Comparison of ENCODE assay signal across 24 mouse cellular contexts in the genomic region with DNA sequence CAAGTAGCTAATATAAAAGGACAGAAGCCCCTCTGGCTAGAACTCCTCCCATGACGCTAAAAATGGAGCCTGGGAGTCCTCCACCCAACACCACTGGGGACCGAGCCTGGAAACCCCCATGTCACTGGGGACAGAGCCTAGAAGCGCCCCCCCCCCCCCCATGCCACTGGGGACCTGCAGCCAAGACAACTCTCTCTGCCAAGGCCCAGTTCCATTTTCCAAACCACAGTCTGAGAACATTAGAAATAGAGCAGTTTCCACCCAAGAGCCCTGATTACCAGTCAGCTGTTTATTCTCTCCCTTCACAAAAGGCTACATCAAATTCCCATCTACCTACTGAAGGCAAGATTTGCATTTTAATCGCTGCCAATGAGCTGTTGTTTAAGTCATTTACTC. TPM values are rescaled to one million over a fixed set of nuclear protein-coding genes. Genes with fewer than 3 reads are reported as not detected.
DNase-seq lines count a peak whose midpoint lies in the region; ATAC-seq and TF ChIP-seq lines count a peak whose summit lies in the region.
"Had no signal": no experiment of that assay in that cellular context is flagged by ENCODE, and none has a peak within 500 bp of the region (broad histone marks: within the 10 kb centered on the region; RNA-seq: fewer than 3 reads in every experiment).

No protein-coding gene starts in this region.

- no peaks in the 10 kb centered on the region for H3K79me2 ChIP-seq in CH12.LX (replicated peaks; ENCODE audit: control insufficient read depth, extremely low read depth, insufficient read depth, poor library complexity, severe bottlenecking)

- TF ChIP-seq CTCF in CH12.LX (conservative IDR thresholded peaks at IDR 0.05 in 1 of 2, IDR thresholded peaks at IDR 0.05 in 1 of 2; ENCODE audit: low read depth in 2 of 2, low read length in 2 of 2), result no peak

- no peaks in the 10 kb centered on the region for H3K27me3 ChIP-seq in heart, embryonic 12.5 days (replicated peaks)
- no peaks in the 10 kb centered on the region for H3K27me3 ChIP-seq in hindbrain, embryonic 13.5 days
- H3K27me3 ChIP-seq in hindbrain, embryonic 14.5 days (ENCODE audit: control insufficient read depth, insufficient read depth, low read length), result no peaks in the 10 kb centered on the region
- H3K27me3 ChIP-seq in CH12.LX (replicated peaks), result no peaks in the 10 kb centered on the region
- H3K27me3 ChIP-seq: embryonic facial prominence, embryonic 13.5 days; embryonic facial prominence, embryonic 15.5 days; forebrain, embryonic 12.5 days had no signal

- H3K4me2 ChIP-seq in heart, embryonic 12.5 days, result peak overlapping the region; percentile 13; the same call in 1 of the 2 replicates
- no peak overlapping the region for H3K4me2 ChIP-seq in hindbrain, embryonic 13.5 days
- H3K4me2 ChIP-seq in hindbrain, embryonic 14.5 days (replicated peaks), result no peak overlapping the region
- H3K4me2 ChIP-seq in CH12.LX (ENCODE audit: insufficient read depth, low read depth, poor library complexity, severe bottlenecking), result peak overlapping the region; percentile 68
- H3K4me2 ChIP-seq: embryonic facial prominence, embryonic 13.5 days; embryonic facial prominence, embryonic 15.5 days; forebrain, embryonic 12.5 days had no signal

- dilution Hi-C loops in CH12.LX (cut with MboI; ENCODE audit: extremely low pct_ligation_motif_present, extremely low pct_unique_long_range_greater_than_20kb, low sequenced_read_pairs), result no loop called here

- H3K4me1 ChIP-seq in heart, embryonic 12.5 days (replicated peaks), result peaks cover 23% of the 10 kb centered on the region
- H3K4me1 ChIP-seq in hindbrain, embryonic 13.5 days (replicated peaks), result peaks cover 23% of the 10 kb centered on the region
- peaks cover 13% of the 10 kb centered on the region; the same call in 1 of the 2 replicates for H3K4me1 ChIP-seq in hindbrain, embryonic 14.5 days (replicated peaks; ENCODE audit: control insufficient read depth, insufficient read depth, low read length)
- H3K4me1 ChIP-seq in CH12.LX (ENCODE audit: control insufficient read depth in 1 of 2, insufficient read depth in 2 of 2), result peaks cover 42 to 77% of the 10 kb centered on the region in 2 experiments
- H3K4me1 ChIP-seq: embryonic facial prominence, embryonic 15.5 days had no signal

- no peak; the same call in 1 of the 2 replicates for TF ChIP-seq RAD21 in CH12.LX (IDR thresholded peaks at IDR 0.05; ENCODE audit: low read depth, low read length)

- H3K9me3 ChIP-seq in heart, embryonic 12.5 days (replicated peaks), result no peaks in the 10 kb centered on the region
- H3K9me3 ChIP-seq in hindbrain, embryonic 13.5 days, result no peaks in the 10 kb centered on the region
- H3K9me3 ChIP-seq in hindbrain, embryonic 14.5 days (ENCODE audit: control insufficient read depth, low read length), result no peaks in the 10 kb centered on the region
- H3K9me3 ChIP-seq in CH12.LX (replicated peaks; ENCODE audit: low read length), result no peaks in the 10 kb centered on the region
- H3K9me3 ChIP-seq: embryonic facial prominence, embryonic 13.5 days; embryonic facial prominence, embryonic 15.5 days; forebrain, embryonic 10.5 days; forebrain, embryonic 12.5 days had no signal

- no peak for TF ChIP-seq POLR2A in CH12.LX (IDR thresholded peaks at IDR 0.05; ENCODE audit: low read depth, low read length)

- TF ChIP-seq EP300 in CH12.LX (IDR thresholded peaks at IDR 0.05; ENCODE audit: low read length), result peak; percentile 67

- ATAC-seq in heart, embryonic 12.5 days (ENCODE audit: insufficient number of reproducible peaks, low FRiP score), result no peak
- no peak for ATAC-seq in hindbrain, embryonic 13.5 days (ENCODE audit: low FRiP score)
- ATAC-seq in hindbrain, embryonic 14.5 days (ENCODE audit: low FRiP score), result no peak
- ATAC-seq: CD4-positive, CD25-positive, alpha-beta regulatory T cell, adult 4 months; forebrain, embryonic 14.5 days; forebrain, embryonic 16.5 days had no signal

- no peak overlapping the region for H3K4me3 ChIP-seq in heart, embryonic 12.5 days
- H3K4me3 ChIP-seq in hindbrain, embryonic 13.5 days, result no peak overlapping the region
- no peak overlapping the region for H3K4me3 ChIP-seq in hindbrain, embryonic 14.5 days (replicated peaks; ENCODE audit: low read length)
- no peak overlapping the region for H3K4me3 ChIP-seq in CH12.LX (replicated peaks in 1 of 3; ENCODE audit: low read depth in 2 of 3, low read length in 2 of 3, poor library complexity in 1 of 3)
- H3K4me3 ChIP-seq: embryonic facial prominence, embryonic 13.5 days; embryonic facial prominence, embryonic 15.5 days; erythroblast, embryonic 14.5 days; forebrain, embryonic 10.5 days; forebrain, embryonic 12.5 days had no signal

- no peak overlapping the region for H3K27ac ChIP-seq in heart, embryonic 12.5 days (ENCODE audit: poor library complexity, severe bottlenecking)
- H3K27ac ChIP-seq in hindbrain, embryonic 13.5 days, result peak overlapping the region; percentile 52; the same call in 1 of the 2 replicates
- H3K27ac ChIP-seq in hindbrain, embryonic 14.5 days, result no peak overlapping the region
- H3K27ac ChIP-seq in CH12.LX (ENCODE audit: insufficient read depth, low read depth), result no peak overlapping the region
- H3K27ac ChIP-seq: embryonic facial prominence, embryonic 13.5 days; embryonic facial prominence, embryonic 15.5 days; forebrain, embryonic 10.5 days; forebrain, embryonic 12.5 days had no signal

- H3K9ac ChIP-seq in heart, embryonic 12.5 days, result no peak overlapping the region
- H3K9ac ChIP-seq in hindbrain, embryonic 13.5 days, result no peak overlapping the region
- no peak overlapping the region for H3K9ac ChIP-seq in hindbrain, embryonic 14.5 days
- no peak overlapping the region for H3K9ac ChIP-seq in CH12.LX (ENCODE audit: insufficient read depth, low read depth)
- H3K9ac ChIP-seq: embryonic facial prominence, embryonic 13.5 days; embryonic facial prominence, embryonic 15.5 days; forebrain, embryonic 12.5 days had no signal

- 0 out of 2 replicates have a peak, but pooled peaks cover 2% of the 10 kb centered on the region for H3K36me3 ChIP-seq in heart, embryonic 12.5 days
- H3K36me3 ChIP-seq in hindbrain, embryonic 13.5 days, result no peaks in the 10 kb centered on the region
- no peaks in the 10 kb centered on the region for H3K36me3 ChIP-seq in hindbrain, embryonic 14.5 days (replicated peaks; ENCODE audit: control insufficient read depth, insufficient read depth)
- H3K36me3 ChIP-seq in CH12.LX (replicated peaks in 1 of 2; ENCODE audit: control insufficient read depth in 1 of 2, insufficient read depth in 1 of 2, low read length in 1 of 2), result no peaks in the 10 kb centered on the region
- H3K36me3 ChIP-seq: embryonic facial prominence, embryonic 13.5 days; embryonic facial prominence, embryonic 15.5 days; forebrain, embryonic 10.5 days; forebrain, embryonic 12.5 days had no signal

- DNase-seq in heart, adult 9 months (ENCODE audit: low spot score in 2 of 2), result no peak
- DNase-seq in hindbrain, embryonic 14.5 days (ENCODE audit: low spot score), result no peak
- peak; percentile 82 for DNase-seq in CH12.LX (ENCODE audit: extremely low read depth)
- no peak for DNase-seq in left cerebral cortex, adult 8-10 months (ENCODE audit: low spot score in 2 of 2)
- DNase-seq: adrenal gland, adult 2 months; adrenal gland, postnatal 10 days; adrenal gland, postnatal 25 days; cerebellum, adult 11 months; cerebellum, adult 18-20 months; cerebellum, adult 8-10 months; cerebellum, adult 9-11 months; cerebellum, postnatal 14 days; cerebellum, postnatal 36 days; embryo, embryonic 11 days had no signal

- in situ Hi-C loops in CH12.LX (cut with MboI; ENCODE audit: low pct_ligation_motif_present, low pct_unique_long_range_greater_than_20kb, low sequenced_read_pairs), result loop anchor here (25.0 kb wide), 1 partner anchor 362 kb away; no protein-coding TSS in a partner anchor

- WGBS in heart, embryonic 12.5 days, result 56% methylated on average over 4 of the region's 4 CpGs
- 68% methylated on average over 4 of the region's 4 CpGs for WGBS in hindbrain, embryonic 13.5 days
- WGBS in hindbrain, embryonic 14.5 days, result 63% methylated on average over 3 of the region's 4 CpGs

TF ChIP-seq in CH12.LX, 34 proteins besides CTCF, POLR2A, EP300 and RAD21 (continues in another document):
- peak; percentile 64 for TF ChIP-seq BHLHE40 (IDR thresholded peaks at IDR 0.05; ENCODE audit: low read depth, low read length)
- no peak for TF ChIP-seq GABPA (IDR thresholded peaks at IDR 0.05; ENCODE audit: insufficient replicate concordance, low read depth, low read length)
- no peak for TF ChIP-seq RCOR1 (conservative IDR thresholded peaks at IDR 0.05; ENCODE audit: low read depth, low read length)
- no peak for TF ChIP-seq ZMIZ1 (IDR thresholded peaks at IDR 0.05; ENCODE audit: low read depth, low read length)
- TF ChIP-seq HCFC1 (IDR thresholded peaks at IDR 0.05; ENCODE audit: low read depth, low read length), result no peak
- 0 out of 2 replicates have a peak, but pooled peaks have one; percentile 28 for TF ChIP-seq KAT2A (IDR thresholded peaks at IDR 0.05; ENCODE audit: insufficient replicate concordance, low read length)
- TF ChIP-seq NRF1 (IDR thresholded peaks at IDR 0.05; ENCODE audit: low read depth, low read length), result no peak
- peak; percentile 91 for TF ChIP-seq ETS1 (conservative IDR thresholded peaks at IDR 0.05; ENCODE audit: low read depth, low read length)
- TF ChIP-seq POLR2AphosphoS2 (IDR thresholded peaks at IDR 0.05; ENCODE audit: low read depth, low read length), result no peak
- no peak for TF ChIP-seq JUND (conservative IDR thresholded peaks at IDR 0.05; ENCODE audit: low read depth, low read length)
- TF ChIP-seq MEF2A (IDR thresholded peaks at IDR 0.05; ENCODE audit: borderline replicate concordance, low read depth, low read length), result peak; percentile 89; the same call in 1 of the 2 replicates
- no peak for TF ChIP-seq CHD2 (IDR thresholded peaks at IDR 0.05; ENCODE audit: low read length)
- no peak for TF ChIP-seq MAZ (IDR thresholded peaks at IDR 0.05; ENCODE audit: low read depth, low read length)
- TF ChIP-seq CHD1 (IDR thresholded peaks at IDR 0.05; ENCODE audit: low read depth, low read length), result no peak
- TF ChIP-seq USF1 (IDR thresholded peaks at IDR 0.05; ENCODE audit: low read depth, low read length), result no peak
- TF ChIP-seq IRF4 (IDR thresholded peaks at IDR 0.05; ENCODE audit: low read depth, low read length), result no peak; the same call in 1 of the 2 replicates
- 0 out of 2 replicates have a peak, but pooled peaks have one; percentile 56 for TF ChIP-seq MAFK (IDR thresholded peaks at IDR 0.05; ENCODE audit: insufficient replicate concordance, low read length)

RNA-seq across cellular contexts. Expression of a gene that starts 21.0 kb away (rescaled TPM):
- polyA plus RNA-seq in heart, embryonic 12.5 days (2016; fragmentation: Nextera tagmentation; extraction: Ambion mirVana), result 6.7 and 10.2 TPM in 2 replicates
- polyA plus RNA-seq in hindbrain, embryonic 13.5 days (2015; fragmentation: Nextera tagmentation; extraction: Ambion mirVana), result 3.6 and 4.6 TPM in 2 replicates
- polyA plus RNA-seq in hindbrain, embryonic 14.5 days (2014; fragmentation: Nextera tagmentation; extraction: Ambion mirVana), result 3.5 and 3.9 TPM in 2 replicates
- 0.21 and 0.29 TPM in 2 replicates for total RNA-seq in CH12.LX (2012; rRNA removed)
- total RNA-seq in CH12.LX (2014; rRNA removed), result 1.1 and 1.4 TPM in 2 replicates
- 1.2 and 1.8 TPM in 2 replicates for polyA plus RNA-seq in CH12.LX (2012; ENCODE audit: insufficient read length, low read depth)
- 1 to 10 TPM; 2.2 to 2.6 (median 2.5) TPM for total RNA-seq in left cerebral cortex, adult 8-10 months (2022)
- polyA plus RNA-seq: erythroblast, embryonic 14.5 days had no signal

Comparison
In these comparisons a context has a peak if more than half of its experiments do, and no peak if none do; other contexts are left out.
1. H3K4me2 ChIP-seq: peak in heart, embryonic 12.5 days (single experiment) and CH12.LX (single experiment); none in hindbrain, embryonic 13.5 days (single experiment) and hindbrain, embryonic 14.5 days (single experiment).